Mouse (Mus musculus): ENCODE data around the gene Fbxw8.

- TF ChIP-seq CTCF (IDR thresholded peaks at IDR 0.05; ENCODE audit: control insufficient read depth, insufficient read depth, insufficient read length) (no peak), USF1 (IDR thresholded peaks at IDR 0.05; ENCODE audit: low read depth) (no peak), MAX (IDR thresholded peaks at IDR 0.05) (no peak), MYOD1 (IDR thresholded peaks at IDR 0.05; ENCODE audit: control insufficient read depth, insufficient read length, low read depth) (no peak), MYOG (IDR thresholded peaks at IDR 0.05; ENCODE audit: control insufficient read depth, extremely low read depth, insufficient read length) (no peak), FOSL1 (IDR thresholded peaks at IDR 0.05; ENCODE audit: insufficient read depth, low read length, poor library complexity, severe bottlenecking) (no peak)
These were observed 103.1 kb downstream of the Fbxw8 start for GRCm38 (mm10) chr5:118051981-118052662.
